Mouse (Mus musculus): Measurements from ENCODE around the gene Otc. TPM values are rescaled to one million over a fixed set of nuclear protein-coding genes. Genes with fewer than 3 reads are reported as not detected.

Otc gene
- polyA plus RNA-seq, 1 experiment = not detected

GRCm38 (mm10) chrX:10258260-10258659 is 6.2 kb downstream of the Otc start:
- no peaks in the 10 kb centered on the region for H3K27me3 ChIP-seq (ENCODE audit: control insufficient read depth, insufficient read depth, insufficient read length)
- no peak overlapping the region for H3K4me3 ChIP-seq (ENCODE audit: insufficient read depth, poor library complexity, severe bottlenecking)
- no peaks in the 10 kb centered on the region for H3K79me3 ChIP-seq (ENCODE audit: low read depth)
- TF ChIP-seq MYOD1 (IDR thresholded peaks at IDR 0.05; ENCODE audit: control insufficient read depth, insufficient read length, low read depth) = no peak
- TF ChIP-seq MYOG (IDR thresholded peaks at IDR 0.05; ENCODE audit: control insufficient read depth, extremely low read depth, insufficient read length) = no peak
- TF ChIP-seq CEBPB (IDR thresholded peaks at IDR 0.05; ENCODE audit: low read depth) = no peak
- TF ChIP-seq FOSL1 (IDR thresholded peaks at IDR 0.05; ENCODE audit: insufficient read depth, low read length, poor library complexity, severe bottlenecking) = no peak
- TF ChIP-seq MAX (IDR thresholded peaks at IDR 0.05) = no peak
- TF ChIP-seq CTCF (IDR thresholded peaks at IDR 0.05; ENCODE audit: control insufficient read depth, insufficient read depth, insufficient read length) = no peak
- no peak for TF ChIP-seq USF1 (IDR thresholded peaks at IDR 0.05; ENCODE audit: low read depth)
- H3K36me3 ChIP-seq (ENCODE audit: control insufficient read depth, insufficient read depth) = no peaks in the 10 kb centered on the region
- H3K79me2 ChIP-seq (ENCODE audit: control insufficient read depth, insufficient read depth) = no peaks in the 10 kb centered on the region
- H3ac ChIP-seq (ENCODE audit: control insufficient read depth, insufficient read length, low read depth) = no peak overlapping the region

- Histone ChIP-seq H3K4me3 (ENCODE audit: insufficient read depth, poor library complexity, severe bottlenecking) (no peak overlapping the region), H3K79me2 (ENCODE audit: control insufficient read depth, insufficient read depth) (no peaks in the 10 kb centered on the region)
These were observed 16.2 kb downstream of the Otc start for GRCm38 (mm10) chrX:10268308-10268707.

GRCm38 (mm10) chrX:10268761-10269437 is 16.8 kb downstream of the Otc start:
- Histone ChIP-seq H3ac (ENCODE audit: control insufficient read depth, insufficient read length, low read depth) (no peak overlapping the region), H3K4me3 (ENCODE audit: insufficient read depth, poor library complexity, severe bottlenecking) (no peak overlapping the region), H3K79me2 (ENCODE audit: control insufficient read depth, insufficient read depth) (no peaks in the 10 kb centered on the region), H3K36me3 (ENCODE audit: control insufficient read depth, insufficient read depth) (no peaks in the 10 kb centered on the region), H3K27me3 (ENCODE audit: control insufficient read depth, insufficient read depth, insufficient read length) (no peaks in the 10 kb centered on the region), H3K79me3 (ENCODE audit: low read depth) (no peaks in the 10 kb centered on the region)
- no peak for TF ChIP-seq USF1 (IDR thresholded peaks at IDR 0.05; ENCODE audit: low read depth)
- no peak for TF ChIP-seq MYOG (IDR thresholded peaks at IDR 0.05; ENCODE audit: control insufficient read depth, extremely low read depth, insufficient read length)
- TF ChIP-seq MAX (IDR thresholded peaks at IDR 0.05) = no peak
- TF ChIP-seq MYOD1 (IDR thresholded peaks at IDR 0.05; ENCODE audit: control insufficient read depth, insufficient read length, low read depth) = no peak
- no peak for TF ChIP-seq CEBPB (IDR thresholded peaks at IDR 0.05; ENCODE audit: low read depth)
- no peak for TF ChIP-seq FOSL1 (IDR thresholded peaks at IDR 0.05; ENCODE audit: insufficient read depth, low read length, poor library complexity, severe bottlenecking)
- no peak for TF ChIP-seq CTCF (IDR thresholded peaks at IDR 0.05; ENCODE audit: control insufficient read depth, insufficient read depth, insufficient read length)

More at GRCm38 (mm10) chrX:10268308-10268707, 16.2 kb downstream of the Otc start:
- Histone ChIP-seq H3K79me3 (ENCODE audit: low read depth) (no peaks in the 10 kb centered on the region), H3ac (ENCODE audit: control insufficient read depth, insufficient read length, low read depth) (no peak overlapping the region), H3K27me3 (ENCODE audit: control insufficient read depth, insufficient read depth, insufficient read length) (no peaks in the 10 kb centered on the region), H3K36me3 (ENCODE audit: control insufficient read depth, insufficient read depth) (no peaks in the 10 kb centered on the region)
- TF ChIP-seq MAX (IDR thresholded peaks at IDR 0.05) (no peak), CTCF (IDR thresholded peaks at IDR 0.05; ENCODE audit: control insufficient read depth, insufficient read depth, insufficient read length) (no peak), MYOG (IDR thresholded peaks at IDR 0.05; ENCODE audit: control insufficient read depth, extremely low read depth, insufficient read length) (no peak), USF1 (IDR thresholded peaks at IDR 0.05; ENCODE audit: low read depth) (no peak), CEBPB (IDR thresholded peaks at IDR 0.05; ENCODE audit: low read depth) (no peak), MYOD1 (IDR thresholded peaks at IDR 0.05; ENCODE audit: control insufficient read depth, insufficient read length, low read depth) (no peak), FOSL1 (IDR thresholded peaks at IDR 0.05; ENCODE audit: insufficient read depth, low read length, poor library complexity, severe bottlenecking) (no peak)

GRCm38 (mm10) chrX:10297341-10297740 is 45.2 kb downstream of the Otc start:
- H3K36me3 ChIP-seq (ENCODE audit: control insufficient read depth, insufficient read depth) = no peaks in the 10 kb centered on the region
- no peaks in the 10 kb centered on the region for H3K27me3 ChIP-seq (ENCODE audit: control insufficient read depth, insufficient read depth, insufficient read length)
- H3K79me3 ChIP-seq (ENCODE audit: low read depth) = no peaks in the 10 kb centered on the region
- H3ac ChIP-seq (ENCODE audit: control insufficient read depth, insufficient read length, low read depth) = no peak overlapping the region
- TF ChIP-seq FOSL1 (IDR thresholded peaks at IDR 0.05; ENCODE audit: insufficient read depth, low read length, poor library complexity, severe bottlenecking) = no peak
- TF ChIP-seq MYOG (IDR thresholded peaks at IDR 0.05; ENCODE audit: control insufficient read depth, extremely low read depth, insufficient read length) = no peak
- no peak overlapping the region for H3K4me3 ChIP-seq (ENCODE audit: insufficient read depth, poor library complexity, severe bottlenecking)
- no peaks in the 10 kb centered on the region for H3K79me2 ChIP-seq (ENCODE audit: control insufficient read depth, insufficient read depth)

GRCm38 (mm10) chrX:10318176-10318575 is 66.1 kb downstream of the Otc start:
- TF ChIP-seq MAX (IDR thresholded peaks at IDR 0.05) = no peak
- TF ChIP-seq MYOG (IDR thresholded peaks at IDR 0.05; ENCODE audit: control insufficient read depth, extremely low read depth, insufficient read length) = no peak
- TF ChIP-seq CEBPB (IDR thresholded peaks at IDR 0.05; ENCODE audit: low read depth) = no peak
- no peak for TF ChIP-seq MYOD1 (IDR thresholded peaks at IDR 0.05; ENCODE audit: control insufficient read depth, insufficient read length, low read depth)
- no peak for TF ChIP-seq USF1 (IDR thresholded peaks at IDR 0.05; ENCODE audit: low read depth)
- TF ChIP-seq CTCF (IDR thresholded peaks at IDR 0.05; ENCODE audit: control insufficient read depth, insufficient read depth, insufficient read length) = no peak
- TF ChIP-seq FOSL1 (IDR thresholded peaks at IDR 0.05; ENCODE audit: insufficient read depth, low read length, poor library complexity, severe bottlenecking) = no peak
- no peaks in the 10 kb centered on the region for H3K79me3 ChIP-seq (ENCODE audit: low read depth)
- H3K27me3 ChIP-seq (ENCODE audit: control insufficient read depth, insufficient read depth, insufficient read length) = no peaks in the 10 kb centered on the region
- no peak overlapping the region for H3ac ChIP-seq (ENCODE audit: control insufficient read depth, insufficient read length, low read depth)
- H3K36me3 ChIP-seq (ENCODE audit: control insufficient read depth, insufficient read depth) = no peaks in the 10 kb centered on the region
- H3K4me3 ChIP-seq (ENCODE audit: insufficient read depth, poor library complexity, severe bottlenecking) = no peak overlapping the region
- no peaks in the 10 kb centered on the region for H3K79me2 ChIP-seq (ENCODE audit: control insufficient read depth, insufficient read depth)

GRCm38 (mm10) chrX:10330246-10330645 is 78.1 kb downstream of the Otc start:
- Histone ChIP-seq H3K79me3 (ENCODE audit: low read depth) (no peaks in the 10 kb centered on the region), H3K4me3 (ENCODE audit: insufficient read depth, poor library complexity, severe bottlenecking) (no peak overlapping the region), H3K79me2 (ENCODE audit: control insufficient read depth, insufficient read depth) (no peaks in the 10 kb centered on the region), H3ac (ENCODE audit: control insufficient read depth, insufficient read length, low read depth) (no peak overlapping the region), H3K27me3 (ENCODE audit: control insufficient read depth, insufficient read depth, insufficient read length) (no peaks in the 10 kb centered on the region), H3K36me3 (ENCODE audit: control insufficient read depth, insufficient read depth) (no peaks in the 10 kb centered on the region)
- no peak for TF ChIP-seq FOSL1 (IDR thresholded peaks at IDR 0.05; ENCODE audit: insufficient read depth, low read length, poor library complexity, severe bottlenecking)
- no peak for TF ChIP-seq MYOD1 (IDR thresholded peaks at IDR 0.05; ENCODE audit: control insufficient read depth, insufficient read length, low read depth)
- TF ChIP-seq CTCF (IDR thresholded peaks at IDR 0.05; ENCODE audit: control insufficient read depth, insufficient read depth, insufficient read length) = no peak
- no peak for TF ChIP-seq MYOG (IDR thresholded peaks at IDR 0.05; ENCODE audit: control insufficient read depth, extremely low read depth, insufficient read length)

All from C2C12 (cell line).